Mouse (Mus musculus): Measurements from ENCODE around the gene Lyve1.

- TF ChIP-seq CTCF (IDR thresholded peaks at IDR 0.05; ENCODE audit: low read depth, low read length): no peak
- no peak for TF ChIP-seq GATA1 (IDR thresholded peaks at IDR 0.05; ENCODE audit: borderline replicate concordance, low read length)
- no peak for TF ChIP-seq POLR2AphosphoS5 (IDR thresholded peaks at IDR 0.05; ENCODE audit: insufficient replicate concordance, low read depth, low read length)
- TF ChIP-seq TAL1 (conservative IDR thresholded peaks at IDR 0.05; ENCODE audit: low read depth, low read length): no peak
- no peak for TF ChIP-seq GATA2 (IDR thresholded peaks at IDR 0.05; ENCODE audit: borderline replicate concordance, low read depth, low read length)
Measured at GRCm38 (mm10) chr7:110808962-110809361, 54.1 kb downstream of the Lyve1 start.
